Comparison of ENCODE assay signal across 10 mouse cellular contexts in genomic region chr6:72346261-72346660, GRCm38 (mm10). TPM values are rescaled to one million over a fixed set of nuclear protein-coding genes. Genes with fewer than 3 reads are reported as not detected.
DNase-seq lines count a peak whose midpoint lies in the region; ATAC-seq and TF ChIP-seq lines count a peak whose summit lies in the region.
"Had no signal": no experiment of that assay in that cellular context is flagged by ENCODE, and none has a peak within 500 bp of the region (broad histone marks: within the 10 kb centered on the region; RNA-seq: fewer than 3 reads in every experiment).

No protein-coding gene starts in this region.

- no peaks in the 10 kb centered on the region for H3K36me3 ChIP-seq in lung, postnatal 0 days (ENCODE audit: insufficient read depth, low read length)
- H3K36me3 ChIP-seq in liver, embryonic 13.5 days: peaks cover 43% of the 10 kb centered on the region
- H3K36me3 ChIP-seq in neural tube, embryonic 14.5 days (ENCODE audit: control insufficient read depth, insufficient read depth, low read length): peaks cover 7% of the 10 kb centered on the region; the same call in 1 of the 2 replicates

- H3K4me1 ChIP-seq in cerebellum, adult 2 months (ENCODE audit: control insufficient read depth, insufficient read depth, low read length): peaks cover 13% of the 10 kb centered on the region
- peaks cover 10% of the 10 kb centered on the region; the same call in 1 of the 2 replicates for H3K4me1 ChIP-seq in lung, postnatal 0 days (ENCODE audit: insufficient read depth, low read depth, low read length)
- peaks cover 82% of the 10 kb centered on the region for H3K4me1 ChIP-seq in liver, embryonic 13.5 days (replicated peaks)
- peaks cover 19% of the 10 kb centered on the region for H3K4me1 ChIP-seq in neural tube, embryonic 14.5 days (ENCODE audit: control insufficient read depth, insufficient read depth, low read length)

- no peak overlapping the region for H3K9ac ChIP-seq in lung, postnatal 0 days (replicated peaks; ENCODE audit: low read depth)
- H3K9ac ChIP-seq in liver, embryonic 13.5 days: peak overlapping the region; percentile 88
- H3K9ac ChIP-seq in neural tube, embryonic 14.5 days (replicated peaks; ENCODE audit: low read depth, low read length): no peak overlapping the region

- no peak for ATAC-seq in lung, postnatal 0 days
- ATAC-seq in liver, embryonic 13.5 days (ENCODE audit: low read depth): no peak
- no peak for ATAC-seq in neural tube, embryonic 14.5 days (ENCODE audit: low read depth)

- no peak overlapping the region for H3K4me2 ChIP-seq in lung, postnatal 0 days (replicated peaks; ENCODE audit: low read depth, low read length)
- peak overlapping the region; percentile 90 for H3K4me2 ChIP-seq in liver, embryonic 13.5 days
- H3K4me2 ChIP-seq in neural tube, embryonic 14.5 days (ENCODE audit: low read depth, low read length): peak overlapping the region; percentile 86; the same call in 1 of the 2 replicates

- no peak overlapping the region for H3K4me3 ChIP-seq in cerebellum, adult 2 months (replicated peaks; ENCODE audit: insufficient read depth, low read depth, low read length)
- H3K4me3 ChIP-seq in lung, postnatal 0 days (ENCODE audit: low read depth, low read length): no peak overlapping the region
- peak overlapping the region; percentile 91; the same call in 1 of the 2 replicates for H3K4me3 ChIP-seq in liver, embryonic 13.5 days (replicated peaks)
- peak overlapping the region; percentile 81; the same call in 1 of the 2 replicates for H3K4me3 ChIP-seq in neural tube, embryonic 14.5 days (ENCODE audit: low read depth, low read length)

- no peaks in the 10 kb centered on the region for H3K9me3 ChIP-seq in lung, postnatal 0 days (ENCODE audit: low read length)
- H3K9me3 ChIP-seq in liver, embryonic 13.5 days (replicated peaks): no peaks in the 10 kb centered on the region
- H3K9me3 ChIP-seq in neural tube, embryonic 14.5 days (ENCODE audit: control insufficient read depth, low read length): no peaks in the 10 kb centered on the region

- DNase-seq in cerebellum, adult 9-10 months: peak; percentile 54
- no peak for DNase-seq in cerebellum, adult 2 months
- no peak for DNase-seq in lung, postnatal 0 days (ENCODE audit: low spot score)
- DNase-seq in lung, postnatal 10 days: no peak
- no peak for DNase-seq in liver, embryonic 13.5 days
- DNase-seq in layer of hippocampus, adult 11-12 months (ENCODE audit: low spot score): no peak
- no peak for DNase-seq in lung, postnatal 25 days (ENCODE audit: low spot score)
- DNase-seq: heart, postnatal 14 days; layer of hippocampus, postnatal 36 days had no signal

- no peak for TF ChIP-seq POLR2A in cerebellum, adult 2 months (IDR thresholded peaks at IDR 0.05; ENCODE audit: borderline replicate concordance, insufficient read depth, low read length)

- TF ChIP-seq EP300 in lung, postnatal 0 days (IDR thresholded peaks at IDR 0.05): no peak

- no peak for TF ChIP-seq CTCF in cerebellum, adult 2 months (IDR thresholded peaks at IDR 0.05; ENCODE audit: borderline replicate concordance, insufficient read depth, low read depth, low read length)
- 0 out of 2 replicates have a peak, but pooled peaks have one; percentile 8 for TF ChIP-seq CTCF in lung, postnatal 0 days (IDR thresholded peaks at IDR 0.05)

- H3K27me3 ChIP-seq in cerebellum, adult 2 months (ENCODE audit: control insufficient read depth, insufficient read depth, low read length): no peaks in the 10 kb centered on the region
- H3K27me3 ChIP-seq in lung, postnatal 0 days (replicated peaks; ENCODE audit: insufficient read depth, low read length): no peaks in the 10 kb centered on the region
- H3K27me3 ChIP-seq in liver, embryonic 13.5 days: no peaks in the 10 kb centered on the region
- peaks cover 3% of the 10 kb centered on the region for H3K27me3 ChIP-seq in neural tube, embryonic 14.5 days (ENCODE audit: control insufficient read depth, insufficient read depth, low read length)

- no peak overlapping the region for H3K27ac ChIP-seq in cerebellum, adult 2 months (ENCODE audit: insufficient read depth, low read length)
- H3K27ac ChIP-seq in lung, postnatal 0 days (ENCODE audit: low read length): no peak overlapping the region
- peak overlapping the region; percentile 93 for H3K27ac ChIP-seq in liver, embryonic 13.5 days
- no peak overlapping the region for H3K27ac ChIP-seq in neural tube, embryonic 14.5 days (ENCODE audit: low read depth, low read length)

- 79% methylated on average over 4 of the region's 4 CpGs for WGBS in cerebellum, adult 2 months
- 74% methylated on average over 4 of the region's 4 CpGs for WGBS in lung, postnatal 0 days
- WGBS in liver, embryonic 13.5 days (ENCODE audit: insufficient replicate concordance): 60% methylated on average over 4 of the region's 4 CpGs
- 90% methylated on average over 4 of the region's 4 CpGs for WGBS in neural tube, embryonic 14.5 days

RNA-seq across cellular contexts. Expression of gene 0610030E20Rik, which starts 0.9 kb away (rescaled TPM):
- 25.1 and 26.1 TPM in 2 replicates for polyA plus RNA-seq in cerebellum, adult 2 months (2012; rRNA removed)
- polyA plus RNA-seq in lung, postnatal 0 days (2015; fragmentation: Nextera tagmentation; extraction: Ambion mirVana): 23.0 and 24.2 TPM in 2 replicates
- 14.5 and 17.7 TPM in 2 replicates for polyA plus RNA-seq in liver, embryonic 13.5 days (2015; fragmentation: Nextera tagmentation; extraction: Ambion mirVana)
- polyA plus RNA-seq in neural tube, embryonic 14.5 days (2014; fragmentation: Nextera tagmentation; extraction: Ambion mirVana): 15.8 and 15.9 TPM in 2 replicates

RNA-seq across cellular contexts. Expression of gene Usp39, which starts 1.3 kb away (rescaled TPM):
- polyA plus RNA-seq in cerebellum, adult 2 months (2012; rRNA removed): 31.5 and 33.3 TPM in 2 replicates
- 26.1 and 27.4 TPM in 2 replicates for polyA plus RNA-seq in lung, postnatal 0 days (2015; fragmentation: Nextera tagmentation; extraction: Ambion mirVana)
- 52.6 and 60.6 TPM in 2 replicates for polyA plus RNA-seq in liver, embryonic 13.5 days (2015; fragmentation: Nextera tagmentation; extraction: Ambion mirVana)
- polyA plus RNA-seq in neural tube, embryonic 14.5 days (2014; fragmentation: Nextera tagmentation; extraction: Ambion mirVana): 45.3 and 55.3 TPM in 2 replicates

RNA-seq across cellular contexts. Expression of gene Tmem150a, which starts 9.0 kb away (rescaled TPM):
- polyA plus RNA-seq in cerebellum, adult 2 months (2012; rRNA removed): 19.5 and 19.8 TPM in 2 replicates
- polyA plus RNA-seq in lung, postnatal 0 days (2015; fragmentation: Nextera tagmentation; extraction: Ambion mirVana): 17.6 and 25.7 TPM in 2 replicates
- polyA plus RNA-seq in liver, embryonic 13.5 days (2015; fragmentation: Nextera tagmentation; extraction: Ambion mirVana): 32.5 and 37.9 TPM in 2 replicates
- polyA plus RNA-seq in neural tube, embryonic 14.5 days (2014; fragmentation: Nextera tagmentation; extraction: Ambion mirVana): 15.4 and 28.7 TPM in 2 replicates

RNA-seq across cellular contexts. Expression of gene Rnf181, which starts 20.5 kb away (rescaled TPM):
- polyA plus RNA-seq in cerebellum, adult 2 months (2012; rRNA removed): 92.1 and 95.8 TPM in 2 replicates
- 202 and 208 TPM in 2 replicates for polyA plus RNA-seq in lung, postnatal 0 days (2015; fragmentation: Nextera tagmentation; extraction: Ambion mirVana)
- polyA plus RNA-seq in liver, embryonic 13.5 days (2015; fragmentation: Nextera tagmentation; extraction: Ambion mirVana): 76.9 and 82.6 TPM in 2 replicates
- 115 and 145 TPM in 2 replicates for polyA plus RNA-seq in neural tube, embryonic 14.5 days (2014; fragmentation: Nextera tagmentation; extraction: Ambion mirVana)

RNA-seq across cellular contexts. Expression of gene Vamp5, which starts 34.0 kb away (rescaled TPM):
- 10.6 and 11.9 TPM in 2 replicates for polyA plus RNA-seq in cerebellum, adult 2 months (2012; rRNA removed)
- 80.5 and 83.3 TPM in 2 replicates for polyA plus RNA-seq in lung, postnatal 0 days (2015; fragmentation: Nextera tagmentation; extraction: Ambion mirVana)
- polyA plus RNA-seq in liver, embryonic 13.5 days (2015; fragmentation: Nextera tagmentation; extraction: Ambion mirVana): 99.0 and 99.7 TPM in 2 replicates
- 3.1 and 28.2 TPM in 2 replicates for polyA plus RNA-seq in neural tube, embryonic 14.5 days (2014; fragmentation: Nextera tagmentation; extraction: Ambion mirVana)

Comparison
In these comparisons a context has a peak if more than half of its experiments do, and no peak if none do; other contexts are left out.
1. H3K4me3 ChIP-seq: peak in liver, embryonic 13.5 days (single experiment) and neural tube, embryonic 14.5 days (single experiment); none in cerebellum, adult 2 months (single experiment) and lung, postnatal 0 days (single experiment).